Mouse (Mus musculus) monocyte, adult 5-6 weeks (primary cell): ENCODE results near the gene Pi4kb. TPM values are rescaled to one million over a fixed set of nuclear protein-coding genes. Genes with fewer than 3 reads are reported as not detected.

ENCODE experiments used
- ATAC-seq: fragments of 153-309, 156-312 bp; replicated peaks from 2 replicates; pipeline ENCODE4 v1.8.0; 2017; ENCODE audit warnings: mild to moderate bottlenecking; ENCODE audit not compliant: low TSS enrichment, insufficient number of reproducible peaks, severe bottlenecking, poor library complexity, low FRiP score
- total RNA-seq: library from RNA; stranded (forward); fragments of 200-1000, 200-491, 200-594 nt; gene quantifications from 3 replicates; pipeline ENCODE4 v1.2.3, GENCODE M21; 2017

The Pi4kb gene
- total RNA-seq, 1 experiment from 2014 or later, result 25.2 TPM

DNA sequence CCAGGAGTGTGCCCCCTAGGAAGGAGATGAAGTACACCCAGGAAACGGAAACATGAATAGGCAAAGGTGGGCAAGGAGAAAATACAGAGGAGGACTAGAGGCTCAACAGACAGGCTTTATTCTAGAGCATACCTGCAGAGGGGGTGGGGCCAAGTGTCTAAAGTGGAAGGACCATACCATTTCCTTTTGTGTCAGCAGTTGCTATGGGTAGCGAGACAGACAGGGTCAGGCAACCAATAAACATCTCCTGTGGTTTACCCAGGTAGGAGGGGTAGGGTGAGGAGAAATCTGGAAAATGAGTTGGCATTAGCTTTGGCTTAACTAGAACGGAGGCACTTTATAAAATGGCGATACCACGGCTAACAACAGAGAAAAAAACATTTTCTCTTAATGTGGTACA, 21.7 kb upstream of the Pi4kb start:
- ATAC-seq, result no peak

GRCm38 (mm10) chr3:94953384-94953763, 21.2 kb upstream of the Pi4kb start:
- ATAC-seq, result no peak

GRCm38 (mm10) chr3:94953764-94954616, 20.5 kb upstream of the Pi4kb start, which contains the start of gene Rfx5:
Gene Rfx5 (plus strand): TSS chr3:94954075.
- ATAC-seq, result peak; percentile 95

- ATAC-seq, result no peak
Observed at GRCm38 (mm10) chr3:94958295-94958694, 16.2 kb upstream of the Pi4kb start.

- ATAC-seq, result no peak
Observed at GRCm38 (mm10) chr3:94959871-94960270, 14.7 kb upstream of the Pi4kb start.

DNA sequence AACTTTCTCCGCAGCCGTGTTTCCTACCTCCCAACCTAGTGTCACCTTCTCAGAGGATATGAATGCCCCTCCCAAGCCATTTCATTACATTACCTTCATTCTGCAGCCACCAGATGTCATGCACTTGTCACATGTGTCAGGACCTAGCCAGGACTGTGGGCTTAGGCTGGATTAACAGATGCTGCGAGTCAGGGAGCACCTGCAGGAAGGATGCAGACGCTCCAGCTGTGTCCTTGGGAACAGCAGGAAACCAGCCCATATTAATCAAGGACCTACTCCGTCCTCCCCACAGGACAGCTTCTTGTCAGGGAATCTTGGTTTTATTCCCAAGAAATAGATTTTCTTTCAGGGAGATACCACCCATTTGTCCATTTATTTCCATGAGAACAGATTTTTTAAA, 14.2 kb upstream of the Pi4kb start:
- ATAC-seq, result no peak

GRCm38 (mm10) chr3:94964989-94965388, 9.5 kb upstream of the Pi4kb start:
- ATAC-seq, result no peak

GRCm38 (mm10) chr3:94965878-94966277, 8.7 kb upstream of the Pi4kb start:
- ATAC-seq, result no peak

- ATAC-seq, result no peak
Observed at GRCm38 (mm10) chr3:94972552-94972951, 2.0 kb upstream of the Pi4kb start.

DNA sequence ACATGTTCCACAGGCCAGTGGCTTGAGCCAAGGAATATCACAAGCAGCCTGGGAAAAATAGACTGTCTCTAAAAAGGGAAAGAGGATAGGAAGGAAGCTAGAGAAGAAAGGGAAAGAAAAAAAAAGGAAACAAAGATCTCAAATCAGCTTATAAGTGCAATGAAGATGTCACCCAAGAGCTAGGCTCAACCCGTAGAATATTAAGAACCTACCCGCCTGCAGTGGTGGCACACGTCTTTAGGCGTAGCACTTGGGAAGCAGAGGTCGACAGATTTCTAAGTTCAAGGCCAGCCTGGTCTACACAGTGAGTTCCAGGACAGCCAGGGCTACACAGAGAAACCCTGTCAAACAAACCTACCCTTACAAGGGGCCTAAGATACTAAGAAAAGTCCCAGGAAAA, 911 bp upstream of the Pi4kb start:
- no peak for ATAC-seq

DNA sequence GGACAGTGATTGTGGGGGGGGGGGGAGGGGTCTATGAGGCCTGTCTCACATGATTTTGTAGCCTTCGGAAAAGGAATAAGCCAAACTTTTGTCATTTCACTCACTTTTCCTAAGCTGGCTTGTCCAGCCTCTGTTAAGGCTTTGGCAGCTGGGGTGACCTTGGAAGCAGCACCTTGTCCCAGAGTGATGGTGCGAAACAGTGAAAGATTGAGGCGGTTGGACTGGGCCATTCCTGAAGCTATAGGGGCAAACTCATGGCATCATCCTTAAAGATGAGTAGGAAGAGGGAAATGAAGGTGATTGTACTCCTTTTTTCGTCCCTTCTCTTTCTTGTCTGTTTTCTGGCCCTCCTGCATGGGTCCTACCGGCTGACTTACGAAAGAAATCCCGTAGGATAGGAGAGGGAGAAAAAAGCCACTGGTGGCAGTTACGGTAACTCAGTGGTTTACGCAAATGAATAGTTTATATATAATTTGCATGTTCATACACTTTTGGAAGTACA, 454 bp upstream of the Pi4kb start:
- 0 out of 2 replicates have a peak, but pooled peaks have one; percentile 6 for ATAC-seq

DNA sequence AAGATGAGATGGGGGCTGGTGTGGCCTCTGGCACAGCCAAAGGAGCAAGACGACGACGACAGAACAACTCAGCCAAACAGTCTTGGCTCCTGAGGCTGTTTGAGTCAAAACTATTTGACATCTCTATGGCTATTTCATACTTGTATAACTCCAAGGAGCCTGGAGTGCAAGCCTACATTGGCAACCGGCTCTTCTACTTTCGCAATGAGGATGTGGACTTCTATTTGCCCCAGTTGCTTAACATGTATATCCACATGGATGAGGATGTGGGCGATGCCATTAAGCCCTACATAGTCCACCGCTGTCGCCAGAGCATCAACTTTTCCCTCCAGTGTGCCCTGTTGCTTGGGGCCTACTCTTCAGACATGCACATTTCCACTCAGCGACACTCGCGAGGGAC, 9.8 kb downstream of the Pi4kb start:
- no peak for ATAC-seq

- ATAC-seq, result no peak
Observed at GRCm38 (mm10) chr3:94985513-94985912, 11.0 kb downstream of the Pi4kb start.

- ATAC-seq, result no peak
Observed at GRCm38 (mm10) chr3:94987578-94987977, 13.0 kb downstream of the Pi4kb start.

- ATAC-seq, result no peak
Observed at GRCm38 (mm10) chr3:94989159-94989761, 14.7 kb downstream of the Pi4kb start.

GRCm38 (mm10) chr3:94996946-94997345, 22.4 kb downstream of the Pi4kb start:
- ATAC-seq, result peak; percentile 77

GRCm38 (mm10) chr3:95002569-95002968, 28.0 kb downstream of the Pi4kb start:
- ATAC-seq, result no peak

GRCm38 (mm10) chr3:95003273-95003672, 28.7 kb downstream of the Pi4kb start:
- no peak for ATAC-seq

- ATAC-seq, result no peak
Observed at GRCm38 (mm10) chr3:95005651-95006050, 31.1 kb downstream of the Pi4kb start.

DNA sequence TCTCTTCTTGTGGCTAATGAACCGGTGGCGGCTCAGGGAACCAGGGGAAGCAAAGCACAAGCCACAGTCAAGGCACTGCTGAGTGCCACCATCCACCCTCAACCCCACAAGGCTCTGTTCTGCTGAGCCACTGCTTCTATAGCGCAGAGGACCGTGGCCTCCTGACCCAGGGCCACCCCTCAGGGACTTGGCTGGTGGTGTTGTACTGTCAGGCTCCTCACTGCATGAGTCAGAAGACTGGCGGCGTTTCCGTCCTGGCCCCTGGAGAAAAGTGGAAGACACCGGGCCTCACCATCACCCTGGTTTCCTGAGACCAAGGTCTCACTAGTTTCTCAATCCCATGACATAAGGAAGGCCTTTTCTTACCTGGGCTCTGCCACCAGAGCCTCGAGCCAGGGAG, 33.2 kb downstream of the Pi4kb start:
- no peak for ATAC-seq
